Mouse (Mus musculus): ENCODE results near the gene Pld4.
A peak's percentile ranks its signal among the peaks of the same experiment; 100 is the strongest.

Gene Pld4

DNA sequence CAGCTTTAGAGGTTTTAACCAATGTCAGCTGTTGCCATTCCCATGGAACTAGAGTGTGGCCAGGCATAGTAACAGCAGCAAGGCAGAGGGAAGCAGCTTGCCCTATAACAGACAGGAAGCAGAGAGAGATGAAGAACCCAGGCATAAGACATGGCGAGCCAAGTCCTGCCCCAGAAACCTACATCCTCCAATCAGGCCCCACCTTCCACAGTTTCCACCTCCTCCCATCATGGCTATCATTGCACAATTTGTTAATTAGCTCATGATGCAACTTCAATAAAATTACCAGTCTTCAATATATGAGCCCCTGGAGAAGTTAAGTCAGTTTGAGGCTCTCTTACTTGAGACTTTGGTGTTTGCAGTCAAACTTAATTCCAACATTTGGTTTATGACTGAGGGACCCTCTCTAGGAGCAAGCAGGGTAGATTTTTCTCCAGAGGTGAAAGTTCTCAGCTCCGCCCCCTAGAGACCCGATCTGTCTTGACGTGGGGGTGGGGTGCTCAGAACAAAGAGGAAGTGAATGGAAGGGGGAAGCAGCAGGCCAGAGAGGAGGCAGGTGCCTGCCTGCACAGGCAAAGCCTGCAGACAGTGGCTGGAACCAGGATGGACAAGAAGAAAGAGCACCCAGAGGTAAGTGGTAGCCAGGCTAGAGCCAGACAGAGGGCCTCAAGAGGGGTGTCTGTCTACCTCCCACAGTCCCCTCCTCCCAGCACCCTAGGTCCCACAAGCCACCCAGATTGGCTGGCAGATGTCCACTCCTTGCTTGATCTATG is at the start of gene Pld4:
Pld4 (plus strand) TSS at position 502 of the 773 bp plus-strand sequence.
- no peak for DNase-seq

DNA sequence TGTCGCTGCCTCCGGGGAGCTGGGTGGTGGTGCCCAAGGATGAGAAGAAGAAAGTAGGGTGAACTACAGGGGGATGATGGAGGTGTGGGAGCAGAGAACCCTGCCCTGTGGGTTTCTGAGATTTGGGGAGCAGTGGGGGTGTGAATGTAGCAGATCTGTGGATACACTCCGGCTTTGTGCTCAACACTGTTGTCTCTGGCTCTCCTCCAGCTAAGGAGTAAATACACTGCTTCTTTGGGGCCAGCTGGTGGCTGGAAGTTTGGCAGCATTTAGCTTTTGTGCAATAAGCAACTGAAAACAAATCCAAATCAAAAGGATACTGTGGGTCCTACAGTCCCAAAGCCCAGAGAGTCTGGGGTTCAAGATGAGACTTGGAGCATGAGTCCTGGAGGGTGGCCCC is 46.5 kb upstream of the Pld4 start:
- no peak for DNase-seq

DNA sequence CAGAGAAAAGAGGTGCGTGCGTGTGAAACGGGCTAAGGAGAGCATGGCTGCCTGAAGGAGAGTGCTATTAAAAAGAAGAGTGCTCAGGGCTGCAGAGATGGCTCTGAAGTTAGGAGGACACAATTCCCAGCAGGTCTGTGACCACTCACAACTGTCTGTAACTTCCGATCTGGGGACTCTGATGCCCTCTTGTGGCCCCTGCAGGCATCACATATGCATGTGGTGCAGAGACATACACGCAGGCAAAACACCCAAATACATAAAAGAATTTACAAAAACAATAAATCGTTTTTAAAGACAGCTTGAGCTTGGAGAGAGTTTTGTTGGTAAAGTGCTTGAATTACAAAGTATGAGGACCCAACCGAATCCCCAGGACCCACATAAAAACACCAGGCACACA is 43.3 kb upstream of the Pld4 start:
- DNase-seq: no peak

DNA sequence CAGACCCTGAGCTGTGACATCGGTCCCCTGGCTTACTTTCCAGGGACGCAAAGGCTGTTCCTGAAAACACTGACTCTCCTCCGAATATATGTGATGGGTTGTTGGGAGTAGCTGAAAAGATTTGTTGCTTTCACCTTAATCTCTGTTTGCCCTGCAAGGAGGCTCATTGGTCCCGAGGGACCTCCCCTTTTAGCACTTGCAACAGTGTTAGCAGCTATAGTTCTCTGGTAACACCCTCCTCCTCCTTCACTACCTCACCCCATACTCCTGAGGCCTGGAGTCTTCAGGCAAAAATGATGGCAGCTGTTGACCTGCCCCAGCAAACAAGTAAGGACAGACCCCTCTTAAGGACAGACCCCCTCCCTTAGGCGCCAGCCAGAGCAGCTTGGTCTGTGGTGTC is 41.5 kb upstream of the Pld4 start:
- no peak for DNase-seq

DNA sequence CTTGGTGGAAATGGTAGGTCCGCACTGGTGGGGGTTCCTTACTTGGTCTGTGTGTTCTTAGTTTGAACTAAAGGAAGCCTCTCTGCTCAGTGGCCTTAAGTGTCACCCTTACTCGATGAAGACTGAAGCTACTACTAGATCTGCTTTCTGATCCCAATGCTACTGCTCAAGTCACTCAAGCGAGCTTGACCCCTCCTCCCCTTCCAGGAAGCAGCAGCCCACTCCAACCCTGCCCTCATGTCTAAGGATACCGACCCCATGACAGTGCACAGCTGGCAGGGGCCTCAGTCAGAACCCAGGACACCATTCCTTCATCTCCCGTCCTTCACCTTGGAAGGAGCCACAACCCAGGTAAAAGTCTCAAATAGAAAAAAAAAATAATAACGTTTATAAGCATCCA is 40.2 kb upstream of the Pld4 start, which contains the start of gene Cep170b:
Cep170b (plus strand) TSS at position 240 of the 400 bp plus-strand sequence.
- no peak for DNase-seq

DNA sequence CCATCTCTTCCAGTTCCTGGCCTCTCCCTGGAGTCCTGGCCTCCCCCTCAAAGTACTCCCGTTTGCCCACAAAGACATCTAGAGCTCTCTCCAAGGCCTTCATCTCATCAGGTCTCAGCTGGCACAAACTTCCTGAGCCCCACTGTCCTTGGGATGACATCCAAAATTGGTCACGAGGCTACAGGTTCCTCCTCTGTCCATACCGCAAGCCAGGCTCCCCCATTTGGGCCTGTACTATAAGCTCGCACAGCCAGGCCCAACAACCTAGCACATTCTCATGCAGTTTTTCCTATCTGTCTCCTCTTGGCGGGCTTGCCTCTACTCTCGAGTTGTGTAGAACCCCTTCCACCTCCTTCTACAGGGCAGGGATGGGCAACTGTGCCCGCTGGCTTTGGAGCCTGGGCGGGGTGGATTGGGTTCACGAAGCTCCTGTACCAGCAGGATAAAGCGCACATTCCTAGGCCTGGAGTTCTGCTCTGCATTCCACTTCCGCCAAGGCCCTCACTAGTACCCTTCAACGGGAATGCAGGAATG is 39.5 kb upstream of the Pld4 start:
- no peak for DNase-seq

DNA sequence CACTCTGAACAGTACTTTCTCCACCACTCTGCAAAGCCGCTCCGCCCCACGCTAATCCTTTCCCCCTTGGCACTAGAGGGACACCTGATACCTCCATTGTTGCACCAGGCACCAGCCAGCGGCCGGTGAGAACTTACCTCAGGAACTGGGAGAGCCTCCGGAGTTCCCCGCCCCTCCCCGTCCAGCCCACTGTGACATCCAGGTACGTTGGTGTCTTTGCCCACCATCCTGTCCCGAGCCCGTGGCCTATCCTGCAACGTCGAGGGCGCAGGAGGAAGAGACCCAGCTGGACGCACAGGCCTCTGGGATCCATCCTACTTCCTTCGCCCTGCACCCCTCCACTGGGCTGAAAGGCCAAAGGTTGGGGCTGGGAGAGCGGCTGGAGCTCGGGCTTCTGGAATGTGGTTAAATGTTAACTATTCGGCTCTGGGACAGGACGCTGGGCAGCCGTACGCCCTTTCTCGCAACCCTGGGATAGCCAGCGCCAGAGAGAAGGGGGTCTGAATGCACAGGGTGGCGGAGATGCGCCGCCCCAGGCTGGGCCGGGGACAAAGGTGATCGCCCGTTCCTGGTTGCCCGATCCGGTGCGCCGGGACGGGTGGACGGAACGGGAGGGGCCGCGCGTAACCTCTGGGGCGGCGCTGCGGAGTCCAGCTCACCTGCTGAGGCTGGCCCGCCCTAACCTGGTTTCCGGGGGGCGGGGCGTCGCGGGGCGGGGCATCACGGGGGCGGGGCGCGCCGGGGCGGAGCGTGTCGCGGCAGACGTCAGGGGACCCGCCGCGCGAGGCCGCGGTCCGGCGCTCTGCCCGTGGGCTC is 38.8 kb upstream of the Pld4 start:
- peak; percentile 51 for DNase-seq

DNA sequence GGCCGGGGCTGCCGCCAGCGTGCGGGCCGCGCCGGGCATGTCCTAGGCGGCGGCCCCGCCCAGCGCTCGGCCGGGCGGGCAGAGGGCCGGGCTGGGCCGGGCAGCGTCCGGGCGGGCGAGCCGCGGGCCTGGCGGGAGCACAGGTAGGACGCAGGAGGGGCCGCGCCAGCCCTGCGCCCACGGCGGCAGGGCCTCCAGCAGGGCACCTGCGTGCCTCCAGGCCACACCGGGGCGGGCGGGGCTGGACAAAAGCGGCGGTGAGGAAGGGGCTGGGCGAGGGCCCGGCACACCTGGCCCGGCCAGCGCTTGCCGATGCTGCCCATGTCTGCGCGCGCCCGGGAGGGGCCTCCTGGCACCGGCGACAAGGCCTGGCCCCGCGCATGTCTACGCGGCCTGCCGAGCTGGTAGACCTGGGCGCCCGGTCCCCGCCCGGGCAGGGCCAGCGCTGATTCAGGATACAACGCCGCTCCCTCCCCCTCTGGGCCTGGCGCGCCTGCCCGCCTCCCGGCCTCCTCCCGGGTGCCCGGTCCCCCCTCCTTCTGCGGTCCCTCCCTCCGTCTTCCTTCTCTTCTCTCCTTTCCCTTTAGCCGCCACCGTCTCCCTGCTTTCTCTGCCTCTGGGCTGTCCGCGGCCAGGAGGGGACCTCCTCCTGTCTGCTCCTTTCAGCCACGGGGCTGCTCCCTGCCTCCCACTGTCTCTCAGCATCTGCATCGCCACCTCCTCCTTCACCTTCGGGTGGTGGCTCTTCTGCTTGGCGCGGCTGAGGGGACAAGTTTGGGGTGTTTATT is 38.0 kb upstream of the Pld4 start:
- peak; percentile 57 for DNase-seq

DNA sequence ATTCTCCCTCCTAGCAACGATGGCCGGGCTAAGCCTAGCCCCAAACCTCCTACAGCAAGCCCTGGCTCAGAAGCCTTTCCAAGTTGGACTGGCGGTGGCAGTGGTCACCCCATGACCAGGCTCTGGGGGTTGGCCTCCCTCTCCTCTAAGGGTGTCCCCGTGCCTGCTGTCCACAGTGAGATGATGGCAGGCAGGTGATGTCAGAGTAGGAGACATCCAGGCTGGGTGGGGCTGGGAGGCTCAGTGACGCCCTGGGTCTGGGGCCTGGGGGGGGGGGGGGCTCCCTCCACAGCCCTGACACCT is 37.5 kb upstream of the Pld4 start:
- no peak for DNase-seq

DNA sequence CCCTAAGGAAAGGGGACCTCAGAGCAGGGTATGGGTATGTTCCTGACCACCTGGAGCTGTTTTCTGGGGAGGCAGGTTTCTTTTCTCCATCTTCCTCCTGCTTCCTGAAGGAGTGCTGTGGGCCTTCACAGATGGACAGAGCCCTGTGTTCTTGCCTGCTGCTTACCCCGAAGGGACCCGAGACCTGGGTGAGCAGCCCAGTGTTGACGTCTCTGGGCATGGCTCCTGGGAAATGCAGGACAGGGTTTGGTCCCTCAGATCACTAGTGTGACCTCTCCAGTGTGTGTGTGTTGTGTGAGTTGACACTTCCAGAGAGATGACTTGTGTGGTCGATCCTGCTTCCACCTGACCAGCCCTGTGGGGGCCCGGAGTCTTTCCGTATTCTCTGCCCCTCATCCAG is 37.0 kb upstream of the Pld4 start:
- no peak for DNase-seq

DNA sequence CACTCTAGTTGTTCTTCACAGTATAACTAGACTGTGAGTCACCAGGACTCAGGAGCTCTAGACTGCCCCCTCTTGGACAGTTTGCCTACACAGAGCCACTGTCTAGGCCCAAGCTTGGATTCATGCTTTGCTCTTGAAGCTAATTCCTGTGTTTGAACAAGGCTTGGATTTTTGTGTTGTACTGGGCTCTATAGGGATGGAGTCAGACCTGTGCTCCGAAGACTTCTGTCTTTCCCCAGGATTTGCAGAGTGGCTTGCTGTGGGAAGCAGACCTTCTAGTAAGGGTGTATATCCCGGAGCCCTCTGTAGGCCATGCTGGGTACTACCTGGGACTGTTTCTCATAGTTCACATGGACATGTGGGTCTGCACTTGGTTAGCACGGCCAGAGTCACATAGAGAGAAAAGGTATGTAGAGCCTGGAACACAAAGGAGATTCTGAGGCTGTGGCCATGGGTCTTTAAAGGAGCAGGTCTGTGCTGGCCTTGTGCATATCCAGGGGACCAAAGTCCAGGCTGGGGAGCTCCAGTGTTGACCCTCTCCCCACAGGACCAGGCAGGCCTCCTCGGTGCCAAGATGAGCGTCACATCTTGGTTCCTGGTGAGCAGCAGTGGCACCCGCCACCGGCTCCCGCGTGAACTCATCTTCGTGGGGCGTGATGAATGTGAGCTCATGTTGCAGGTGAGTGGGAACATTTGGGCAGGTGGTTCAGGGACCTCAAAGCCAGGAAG is 36.2 kb upstream of the Pld4 start:
- DNase-seq: peak; percentile 57

DNA sequence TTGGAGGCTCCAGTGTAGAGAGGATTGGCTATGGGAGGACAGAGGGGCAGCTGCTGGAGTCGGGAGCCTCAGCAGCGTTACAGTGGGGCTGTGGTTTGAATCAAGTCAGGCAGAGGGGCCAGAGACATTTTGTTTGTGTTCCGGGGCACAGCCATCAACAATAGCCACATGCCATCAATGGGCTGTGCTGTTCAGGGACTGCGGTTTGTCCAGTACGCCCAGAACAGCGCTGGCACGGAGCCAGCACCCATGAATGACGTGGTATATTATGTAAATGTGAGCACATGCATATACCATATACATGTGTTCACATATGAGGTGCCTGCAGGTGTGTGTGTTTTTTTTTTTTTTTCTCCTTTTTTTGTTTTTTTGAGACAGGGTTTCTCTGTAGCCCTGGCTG is 32.7 kb upstream of the Pld4 start:
- DNase-seq: no peak

DNA sequence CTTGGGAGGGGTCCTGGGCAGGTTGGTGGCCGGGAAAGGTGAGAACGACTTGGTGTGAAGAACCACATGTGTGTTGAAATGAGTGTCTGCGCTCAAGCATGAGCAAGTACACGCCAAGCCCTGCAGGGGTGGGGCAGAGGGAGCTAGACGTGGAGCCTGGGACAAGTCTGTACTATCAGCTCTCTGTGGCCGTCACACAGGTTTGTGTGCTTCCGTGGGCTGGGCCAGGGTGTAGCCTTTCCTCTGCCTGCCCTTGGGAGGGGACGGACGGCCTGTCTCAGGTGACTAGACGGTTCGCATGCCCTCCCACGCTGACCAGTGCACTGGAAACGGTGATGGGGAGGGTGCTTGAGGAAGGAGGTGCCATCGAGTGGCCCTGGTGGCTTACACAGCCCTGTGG is 29.6 kb upstream of the Pld4 start:
- no peak for DNase-seq

DNA sequence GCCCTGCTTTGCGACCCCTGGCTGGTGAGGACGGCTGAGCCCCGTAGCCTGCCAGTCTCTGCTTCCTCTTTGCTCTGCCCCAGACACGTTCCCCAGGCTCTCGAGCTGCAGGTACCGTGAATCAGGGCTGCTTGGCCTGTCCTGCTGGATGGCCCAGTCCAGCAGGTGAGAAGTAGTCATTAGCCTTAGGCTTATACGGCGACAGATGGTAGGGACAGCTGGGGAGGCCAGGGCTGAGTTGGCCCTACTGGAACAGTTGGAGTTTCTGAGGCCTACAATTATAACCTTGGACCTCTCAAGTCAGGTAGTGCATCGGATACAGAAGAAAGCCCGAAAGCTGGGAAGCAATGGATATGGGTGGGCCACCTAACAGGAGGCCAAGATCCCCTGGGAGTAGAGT is 27.9 kb upstream of the Pld4 start:
- no peak for DNase-seq

DNA sequence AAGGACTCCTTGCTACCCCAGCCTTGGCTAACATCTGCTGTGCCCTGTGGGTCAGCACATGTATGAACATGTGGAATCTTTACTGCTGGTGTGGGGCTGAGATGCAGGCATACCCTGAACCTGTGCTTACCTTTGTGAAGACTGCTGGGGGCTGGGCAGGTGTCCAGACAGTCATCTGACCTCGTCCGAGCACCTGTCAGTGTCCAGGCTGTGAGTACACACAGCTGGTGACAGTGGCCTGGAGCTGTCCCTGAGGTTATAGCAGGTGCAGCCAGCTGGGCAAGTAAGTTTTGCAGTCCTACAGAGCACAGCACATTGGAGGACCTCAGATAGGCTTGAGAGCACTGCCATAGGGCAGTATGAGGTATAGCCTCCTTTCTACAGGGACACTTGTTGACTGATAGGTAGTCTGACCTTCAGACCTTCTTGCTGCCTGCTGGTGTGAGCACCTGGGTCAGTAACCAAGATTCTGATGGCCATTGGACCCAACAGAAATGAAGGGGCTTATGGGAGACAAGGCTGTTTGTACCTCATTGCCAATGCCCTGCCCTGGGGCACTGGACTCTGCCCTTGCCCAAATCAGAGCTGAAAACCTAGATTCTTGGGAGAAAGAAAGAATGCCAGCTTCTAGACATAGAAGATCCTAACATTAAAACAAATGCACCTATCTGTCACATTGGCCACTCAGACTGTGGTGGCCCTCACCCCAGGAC is 26.2 kb upstream of the Pld4 start:
- DNase-seq: no peak

DNA sequence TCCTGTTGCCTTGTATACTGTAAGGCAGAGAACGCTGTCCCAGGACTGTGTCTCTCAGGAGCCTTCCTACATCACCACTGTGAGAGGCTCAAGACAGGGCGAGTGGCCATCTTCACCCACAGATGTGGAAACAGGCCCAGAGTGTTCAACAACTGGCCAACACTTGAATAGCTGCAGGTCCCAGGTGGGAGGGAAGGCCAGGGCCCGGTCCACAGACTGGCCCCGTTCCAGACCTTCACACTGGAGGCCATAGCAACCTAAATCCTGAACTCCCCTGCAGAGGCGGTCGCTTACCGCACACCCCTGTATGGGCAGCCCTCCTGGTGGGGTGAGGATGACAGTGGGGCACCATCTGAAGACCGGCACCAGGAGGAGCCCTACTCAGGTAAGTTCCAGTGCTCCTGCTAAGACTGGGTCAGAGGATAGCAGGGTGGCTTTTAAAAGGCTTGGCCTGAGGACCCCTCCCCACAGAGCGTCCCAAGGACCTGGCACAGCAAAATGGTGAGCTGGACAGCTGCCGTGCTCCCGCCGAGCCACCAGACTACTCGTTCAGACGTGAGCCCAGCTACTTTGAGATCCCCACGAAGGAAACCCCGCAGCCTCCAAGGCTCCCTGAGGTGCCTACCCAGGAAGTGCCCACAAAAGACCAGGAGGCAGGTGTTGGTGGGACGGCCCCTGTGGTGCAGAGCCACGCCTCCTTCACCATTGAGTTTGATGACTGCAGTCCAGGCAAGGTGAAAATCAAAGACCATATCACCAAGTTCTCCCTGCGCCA is 25.4 kb upstream of the Pld4 start:
- no peak for DNase-seq

DNA sequence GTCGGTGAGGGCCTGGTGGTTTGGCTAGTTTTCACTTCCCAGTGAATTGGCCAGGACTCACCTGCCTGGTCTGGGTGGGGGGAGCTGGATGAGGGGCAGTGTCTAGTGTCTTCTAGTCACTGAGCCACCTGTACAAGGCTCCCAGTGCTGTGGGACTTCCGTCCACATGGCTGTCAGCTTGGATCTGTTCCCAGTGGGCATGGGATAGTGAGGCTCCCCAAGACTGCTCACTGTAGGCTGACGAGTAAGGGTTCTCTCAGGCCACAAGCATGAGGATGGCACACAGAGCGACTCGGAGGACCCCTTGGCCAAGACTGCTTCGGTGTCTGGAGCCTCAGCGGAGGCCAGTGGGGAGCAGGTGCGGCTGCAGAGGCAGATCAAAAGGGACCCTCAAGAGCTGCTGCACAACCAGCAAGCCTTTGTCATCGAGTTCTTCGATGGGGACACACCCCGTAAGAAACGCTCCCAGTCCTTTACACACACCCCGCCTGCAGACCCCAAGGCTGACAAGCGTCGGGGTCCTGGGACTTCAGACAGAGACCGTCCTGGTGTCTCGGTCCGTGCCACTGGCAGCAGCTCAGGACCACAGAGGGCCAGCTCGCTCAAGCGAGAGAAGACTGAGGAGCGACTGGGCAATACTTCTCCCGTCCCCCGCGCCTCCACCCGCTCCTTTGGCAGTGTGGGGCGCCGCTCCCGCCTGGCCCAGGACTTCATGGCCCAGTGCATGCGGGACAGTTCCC is 24.4 kb upstream of the Pld4 start:
- DNase-seq: no peak

DNA sequence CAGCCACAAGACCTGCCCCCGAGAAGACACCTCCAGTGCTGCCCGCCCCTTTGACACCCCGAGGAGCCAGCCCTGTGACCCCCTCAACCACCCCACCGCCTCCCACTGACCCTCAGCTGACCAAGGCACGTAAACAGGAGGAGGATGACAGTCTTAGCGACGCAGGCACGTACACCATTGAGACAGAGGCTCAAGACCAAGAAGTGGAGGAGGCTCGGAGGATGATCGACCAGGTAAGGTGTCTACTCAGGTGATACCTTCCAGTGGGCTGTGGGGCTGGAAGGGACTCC is 23.9 kb upstream of the Pld4 start:
- DNase-seq: no peak

DNA sequence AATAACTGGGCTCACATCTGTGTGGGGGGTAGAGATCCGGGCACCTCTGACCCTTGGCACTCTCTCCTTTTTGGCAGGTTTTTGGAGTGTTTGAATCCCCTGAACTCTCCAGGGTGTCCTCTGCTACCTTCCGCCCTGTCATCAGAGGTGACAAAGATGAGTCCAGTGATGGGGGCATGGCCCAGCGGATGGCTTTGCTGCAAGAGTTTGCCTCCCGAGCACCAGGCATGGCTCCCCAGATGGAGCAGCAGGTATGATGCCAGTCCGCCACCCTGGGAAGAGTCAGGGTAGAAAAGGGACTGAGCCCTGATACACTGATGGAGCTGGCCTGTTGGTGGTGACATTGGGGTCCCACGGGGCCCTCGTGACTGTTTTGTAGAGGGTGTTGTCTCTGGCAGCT is 23.4 kb upstream of the Pld4 start:
- no peak for DNase-seq

DNA sequence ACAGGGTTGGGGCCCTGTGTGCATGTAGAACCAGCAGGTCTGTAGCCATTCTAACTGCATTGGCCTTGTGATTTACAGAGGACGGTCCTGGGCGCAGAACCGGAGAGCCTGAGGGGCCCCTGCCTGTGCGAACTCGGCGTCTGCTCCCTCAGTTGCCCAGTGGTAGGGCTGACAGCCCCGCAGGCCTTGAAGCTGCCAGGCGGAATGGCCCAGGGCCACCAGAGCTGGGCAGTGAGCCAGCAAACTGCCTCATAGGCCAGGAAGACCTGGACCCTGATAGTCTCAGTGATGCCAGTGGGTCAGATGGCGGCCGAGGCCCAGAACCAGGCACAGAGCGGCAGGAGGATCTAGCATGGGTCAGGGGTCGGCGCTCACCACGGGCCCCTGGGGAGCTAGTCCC is 22.7 kb upstream of the Pld4 start:
- DNase-seq: no peak
